Mouse (Mus musculus) heart, embryonic 16.5 days (tissue): ENCODE data around the gene Hsp90ab1. TPM values are rescaled to one million over a fixed set of nuclear protein-coding genes. Genes with fewer than 3 reads are reported as not detected.

Experiments used
- ATAC-seq: fragments of 200-750 bp; cut with Nextera tagmentation; replicated peaks from 2 replicates; pipeline ENCODE4 v1.8.0; 2017; ENCODE audit warnings: moderate number of reproducible peaks; ENCODE audit not compliant: insufficient read depth, low FRiP score; ENCODE audit errors: extremely low read depth
- H3K27ac ChIP-seq: fragments of 300-500 bp; sonication (generic); 2 replicates; pipeline ENCODE4 v1.5.1; 2014; ENCODE audit warnings: mild to moderate bottlenecking, low read length, control low read depth, moderate library complexity
- H3K27me3 ChIP-seq: fragments of 300-500 bp; sonication (generic); 2 replicates; pipeline ENCODE4 v1.6.1; 2014; ENCODE audit warnings: low read length, mixed read lengths; ENCODE audit not compliant: control insufficient read depth, insufficient read depth
- H3K36me3 ChIP-seq: fragments of 300-500 bp; sonication (generic); 2 replicates; pipeline ENCODE4 v1.6.1; 2014; ENCODE audit not compliant: control insufficient read depth, insufficient read depth
- H3K4me1 ChIP-seq: fragments of 300-500 bp; sonication (generic); 2 replicates; pipeline ENCODE4 v1.6.1; 2014; ENCODE audit warnings: low read length, mixed read lengths; ENCODE audit not compliant: control insufficient read depth, insufficient read depth
- H3K4me2 ChIP-seq: fragments of 300-500 bp; sonication (generic); 2 replicates; pipeline ENCODE4 v1.6.1; 2014; ENCODE audit warnings: low read depth, mild to moderate bottlenecking, control low read depth, low read length
- H3K4me3 ChIP-seq: fragments of 300-500 bp; sonication (generic); 2 replicates; pipeline ENCODE4 v1.5.1; 2014; ENCODE audit warnings: mild to moderate bottlenecking, control low read depth, low read length
- H3K9ac ChIP-seq: fragments of 300-500 bp; sonication (generic); 2 replicates; pipeline ENCODE4 v1.6.1; 2014; ENCODE audit warnings: low read length, control low read depth
- H3K9me3 ChIP-seq: fragments of 300-500 bp; sonication (generic); replicated peaks from 2 replicates; pipeline ENCODE4 v1.6.1; 2016; ENCODE audit warnings: low read length; ENCODE audit not compliant: control insufficient read depth
- whole genome bisulfite sequencing: fragments of 180-500 bp; shearing (Covaris S2); extraction: QIAGEN DNeasy Blood & Tissue Kit; methylation state at CpG from one replicate; pipeline ENCODE4 v1.1.7; 2014; 5-methylcytosine and 5-hydroxymethylcytosine counted together
- polyA plus RNA-seq: library from polyadenylated mRNA; unstranded; fragments of >200 nt; fragmentation: Nextera tagmentation; extraction: Ambion mirVana; gene quantifications from 2 replicates; pipeline ENCODE4 v1.2.1, GENCODE M21; 2015

Hsp90ab1 gene
- polyA plus RNA-seq, 1 experiment from 2014 or later: 1,191 TPM

- Histone ChIP-seq H3K9ac (peak overlapping the region; percentile 21; the same call in 1 of the 2 replicates), H3K4me2 (peak overlapping the region; percentile 69), H3K9me3 (no peaks in the 10 kb centered on the region), H3K27me3 (peaks cover 6% of the 10 kb centered on the region), H3K36me3 (no peaks in the 10 kb centered on the region), H3K27ac (0 out of 2 replicates have a peak overlapping the region, but pooled peaks have one; percentile 3), H3K4me1 (peaks cover 7% of the 10 kb centered on the region), H3K4me3 (peak overlapping the region; percentile 58)
- ATAC-seq: no peak
- WGBS: 45% methylated on average over 7 of the region's 7 CpGs
Measured at GRCm38 (mm10) chr17:45557246-45557824, 15.7 kb downstream of the Hsp90ab1 start.

- 61% methylated on average over 3 of the region's 3 CpGs for WGBS
Measured at GRCm38 (mm10) chr17:45556514-45557245, 16.4 kb downstream of the Hsp90ab1 start.

GRCm38 (mm10) chr17:45556107-45556489 lies 17.0 kb downstream of the Hsp90ab1 start:
- peak overlapping the region; percentile 59 for H3K9ac ChIP-seq
- ATAC-seq: no peak
- H3K27me3 ChIP-seq: peaks cover 10% of the 10 kb centered on the region
- H3K36me3 ChIP-seq: no peaks in the 10 kb centered on the region
- no peaks in the 10 kb centered on the region for H3K9me3 ChIP-seq
- WGBS: 1% methylated on average over 14 of the region's 14 CpGs
- H3K4me1 ChIP-seq: peaks cover 9% of the 10 kb centered on the region
- peak overlapping the region; percentile 69 for H3K4me2 ChIP-seq
- H3K4me3 ChIP-seq: peak overlapping the region; percentile 58
- H3K27ac ChIP-seq: no peak overlapping the region

More at GRCm38 (mm10) chr17:45556514-45557245, 16.4 kb downstream of the Hsp90ab1 start:
- Histone ChIP-seq H3K4me3 (peak overlapping the region; percentile 58), H3K27ac (0 out of 2 replicates have a peak overlapping the region, but pooled peaks have one; percentile 3), H3K36me3 (no peaks in the 10 kb centered on the region), H3K27me3 (peaks cover 6% of the 10 kb centered on the region), H3K9me3 (no peaks in the 10 kb centered on the region), H3K4me1 (peaks cover 9% of the 10 kb centered on the region), H3K9ac (peak overlapping the region; percentile 59; the same call in 1 of the 2 replicates), H3K4me2 (peak overlapping the region; percentile 69)
- ATAC-seq: no peak

- Histone ChIP-seq H3K9me3 (no peaks in the 10 kb centered on the region), H3K4me2 (peak within 1 kb of the TSS; percentile 69), H3K9ac (peak within 1 kb of the TSS; percentile 59), H3K4me3 (peak within 1 kb of the TSS; percentile 58), H3K36me3 (no peaks in the 10 kb centered on the region), H3K4me1 (peaks cover 9% of the 10 kb centered on the region), H3K27me3 (peaks cover 10% of the 10 kb centered on the region), H3K27ac (no peak within 1 kb of the TSS)
- under 1% methylated on average over 45 of the region's 45 CpGs for WGBS
- ATAC-seq: peak; percentile 74
Measured at GRCm38 (mm10) chr17:45555452-45556106, 17.5 kb downstream of the Hsp90ab1 start, which contains the start of gene Nfkbie. Nfkbie (plus strand) TSS chr17:45555703.

- no peak for ATAC-seq
Measured at GRCm38 (mm10) chr17:45554420-45554819, 18.7 kb downstream of the Hsp90ab1 start.

GRCm38 (mm10) chr17:45553065-45553464 lies 20.0 kb downstream of the Hsp90ab1 start:
- Histone ChIP-seq H3K4me1 (peaks cover 21% of the 10 kb centered on the region), H3K27ac (no peak overlapping the region), H3K27me3 (peaks cover 26% of the 10 kb centered on the region), H3K36me3 (no peaks in the 10 kb centered on the region), H3K4me3 (no peak overlapping the region), H3K9me3 (no peaks in the 10 kb centered on the region), H3K4me2 (no peak overlapping the region), H3K9ac (no peak overlapping the region)
- WGBS: 70% methylated on average over 3 of the region's 3 CpGs
- ATAC-seq: no peak

More at GRCm38 (mm10) chr17:45554420-45554819, 18.7 kb downstream of the Hsp90ab1 start:
- Histone ChIP-seq H3K27me3 (peaks cover 15% of the 10 kb centered on the region), H3K27ac (no peak overlapping the region), H3K36me3 (no peaks in the 10 kb centered on the region), H3K4me2 (no peak overlapping the region), H3K4me1 (peaks cover 19% of the 10 kb centered on the region), H3K4me3 (no peak overlapping the region), H3K9ac (no peak overlapping the region), H3K9me3 (no peaks in the 10 kb centered on the region)
- 15% methylated on average over 1 of the region's 1 CpGs for WGBS

- no peak; the same call in 1 of the 2 replicates for ATAC-seq
- 4% methylated on average over 8 of the region's 8 CpGs for WGBS
- H3K27me3 ChIP-seq: peaks cover 36% of the 10 kb centered on the region
Measured at GRCm38 (mm10) chr17:45551816-45552451, 21.1 kb downstream of the Hsp90ab1 start.

GRCm38 (mm10) chr17:45551249-45551796 lies 21.7 kb downstream of the Hsp90ab1 start:
- no peaks in the 10 kb centered on the region for H3K9me3 ChIP-seq
- H3K36me3 ChIP-seq: no peaks in the 10 kb centered on the region
- H3K27ac ChIP-seq: no peak overlapping the region
- H3K9ac ChIP-seq: no peak overlapping the region
- peaks cover 37% of the 10 kb centered on the region for H3K27me3 ChIP-seq
- H3K4me2 ChIP-seq: no peak overlapping the region
- no peak for ATAC-seq
- peaks cover 18% of the 10 kb centered on the region for H3K4me1 ChIP-seq
- WGBS: 60% methylated on average over 7 of the region's 7 CpGs
- no peak overlapping the region for H3K4me3 ChIP-seq

More at GRCm38 (mm10) chr17:45551816-45552451, 21.1 kb downstream of the Hsp90ab1 start:
- peaks cover 21% of the 10 kb centered on the region for H3K4me1 ChIP-seq
- H3K9ac ChIP-seq: no peak overlapping the region
- H3K27ac ChIP-seq: no peak overlapping the region
- H3K36me3 ChIP-seq: no peaks in the 10 kb centered on the region
- no peak overlapping the region for H3K4me2 ChIP-seq
- H3K9me3 ChIP-seq: no peaks in the 10 kb centered on the region
- H3K4me3 ChIP-seq: no peak overlapping the region
